Mouse (Mus musculus) bone marrow, adult 2 months (tissue): ENCODE results near the gene Usp54.

Experiments
- CTCF ChIP-seq: fragments of 200-500 bp; IDR thresholded peaks from 2 replicates; pipeline ENCODE4 v1.5.1; 2011; ENCODE audit warnings: low read length, control low read depth; ENCODE audit not compliant: control insufficient read depth, insufficient read depth
- POLR2A ChIP-seq: fragments of 200-500 bp; IDR thresholded peaks from 2 replicates; pipeline ENCODE4 v1.6.1; 2011; ENCODE audit warnings: low read depth, mild to moderate bottlenecking, control low read depth, low read length, borderline replicate concordance; ENCODE audit not compliant: control insufficient read depth

GRCm38 (mm10) chr14:20508424-20508823 lies 132.4 kb downstream of the Usp54 start:
- TF ChIP-seq CTCF (no peak), POLR2A (no peak)
